Mouse (Mus musculus) limb, embryonic 10.5 days (tissue): ENCODE measurements around the gene Snx14. TPM values are rescaled to one million over a fixed set of nuclear protein-coding genes. Genes with fewer than 3 reads are reported as not detected.

Source experiments
- DNase-seq: peaks from one replicate; pipeline ENCODE4 v3.0.0-alpha.2; 2017; ENCODE audit warnings: low spot score
- H3K27ac ChIP-seq: fragments of 300-500 bp; sonication (generic); 2 replicates; pipeline ENCODE4 v1.5.1; 2016; ENCODE audit warnings: mild to moderate bottlenecking
- H3K27me3 ChIP-seq: fragments of 300-500 bp; sonication (generic); 2 replicates; pipeline ENCODE4 v1.6.1; 2016; ENCODE audit warnings: low read depth, mild to moderate bottlenecking; ENCODE audit not compliant: poor library complexity, severe bottlenecking
- H3K36me3 ChIP-seq: fragments of 300-500 bp; sonication (generic); 2 replicates; pipeline ENCODE4 v1.6.1; 2016; ENCODE audit warnings: mild to moderate bottlenecking, moderate library complexity
- H3K4me1 ChIP-seq: fragments of 300-500 bp; sonication (generic); 2 replicates; pipeline ENCODE4 v1.6.1; 2016
- H3K4me3 ChIP-seq: fragments of 300-500 bp; sonication (generic); 2 replicates; pipeline ENCODE4 v1.5.1; 2016; ENCODE audit warnings: mild to moderate bottlenecking, moderate library complexity
- H3K9me3 ChIP-seq: fragments of 300-500 bp; sonication (generic); replicated peaks from 2 replicates; pipeline ENCODE4 v1.6.1; 2016; ENCODE audit warnings: mild to moderate bottlenecking
- WGBS: fragments of 180-500 bp; shearing (Covaris S2); methylation state at CpG from one replicate; pipeline ENCODE4 v1.1.7; 2016; 5-methylcytosine and 5-hydroxymethylcytosine counted together
- polyA plus RNA-seq: library from polyadenylated mRNA; unstranded; fragments of >200 nt; fragmentation: Nextera tagmentation; extraction: Ambion mirVana; gene quantifications from 2 replicates; pipeline ENCODE4 v1.2.1, GENCODE M21; 2016

The Snx14 gene
- polyA plus RNA-seq, 1 experiment from 2014 or later = 18.9 TPM

- Histone ChIP-seq H3K36me3 (peaks cover 21% of the 10 kb centered on the region), H3K4me3 (no peak overlapping the region), H3K4me1 (no peaks in the 10 kb centered on the region), H3K27me3 (no peaks in the 10 kb centered on the region), H3K27ac (no peak overlapping the region), H3K9me3 (no peaks in the 10 kb centered on the region)
- 93% methylated on average over 5 of the region's 5 CpGs for WGBS
- DNase-seq = no peak
These were observed 61.3 kb downstream of the Snx14 start for GRCm38 (mm10) chr9:88377483-88377882.

- no peak for DNase-seq
- no peaks in the 10 kb centered on the region for H3K36me3 ChIP-seq
- H3K4me1 ChIP-seq = no peaks in the 10 kb centered on the region
- H3K27me3 ChIP-seq = no peaks in the 10 kb centered on the region
- H3K27ac ChIP-seq = no peak overlapping the region
- H3K4me3 ChIP-seq = no peak overlapping the region
- 89% methylated on average over 2 of the region's 2 CpGs for WGBS
- H3K9me3 ChIP-seq = no peaks in the 10 kb centered on the region
These were observed 65.8 kb downstream of the Snx14 start for GRCm38 (mm10) chr9:88373001-88373400.

- Histone ChIP-seq H3K36me3 (no peaks in the 10 kb centered on the region), H3K27ac (no peak overlapping the region), H3K9me3 (no peaks in the 10 kb centered on the region), H3K4me3 (no peak overlapping the region), H3K4me1 (no peaks in the 10 kb centered on the region), H3K27me3 (no peaks in the 10 kb centered on the region)
- 80% methylated on average over 2 of the region's 2 CpGs for WGBS
- DNase-seq = no peak
These were observed 67.6 kb downstream of the Snx14 start for GRCm38 (mm10) chr9:88371201-88371600.

- DNase-seq = no peak
- H3K9me3 ChIP-seq = no peaks in the 10 kb centered on the region
- H3K27ac ChIP-seq = no peak overlapping the region
- WGBS = 96% methylated on average over 2 of the region's 2 CpGs
- H3K4me3 ChIP-seq = no peak overlapping the region
- H3K4me1 ChIP-seq = no peaks in the 10 kb centered on the region
- no peaks in the 10 kb centered on the region for H3K27me3 ChIP-seq
- no peaks in the 10 kb centered on the region for H3K36me3 ChIP-seq
These were observed 69.1 kb downstream of the Snx14 start for GRCm38 (mm10) chr9:88369666-88370065.

- WGBS = 90% methylated on average over 5 of the region's 5 CpGs
- no peak overlapping the region for H3K27ac ChIP-seq
- H3K4me1 ChIP-seq = no peaks in the 10 kb centered on the region
- H3K36me3 ChIP-seq = no peaks in the 10 kb centered on the region
- no peaks in the 10 kb centered on the region for H3K9me3 ChIP-seq
- H3K4me3 ChIP-seq = no peak overlapping the region
- H3K27me3 ChIP-seq = no peaks in the 10 kb centered on the region
- no peak for DNase-seq
These were observed 70.3 kb downstream of the Snx14 start for GRCm38 (mm10) chr9:88368476-88368875.

- Histone ChIP-seq H3K36me3 (no peaks in the 10 kb centered on the region), H3K4me1 (no peaks in the 10 kb centered on the region), H3K9me3 (no peaks in the 10 kb centered on the region), H3K27me3 (no peaks in the 10 kb centered on the region), H3K4me3 (no peak overlapping the region), H3K27ac (no peak overlapping the region)
- DNase-seq = no peak
- 71% methylated on average over 1 of the region's 1 CpGs for WGBS
These were observed 71.0 kb downstream of the Snx14 start for GRCm38 (mm10) chr9:88367751-88368150.

GRCm38 (mm10) chr9:88367322-88367721, 71.4 kb downstream of the Snx14 start:
- no peak overlapping the region for H3K27ac ChIP-seq
- no peak overlapping the region for H3K4me3 ChIP-seq
- H3K27me3 ChIP-seq = no peaks in the 10 kb centered on the region
- H3K36me3 ChIP-seq = no peaks in the 10 kb centered on the region
- 81% methylated on average over 5 of the region's 5 CpGs for WGBS
- H3K4me1 ChIP-seq = peaks cover 4% of the 10 kb centered on the region; the same call in 1 of the 2 replicates
- no peak for DNase-seq
- no peaks in the 10 kb centered on the region for H3K9me3 ChIP-seq

GRCm38 (mm10) chr9:88366819-88367218, 71.9 kb downstream of the Snx14 start:
- no peak for DNase-seq
- peaks cover 8% of the 10 kb centered on the region for H3K4me1 ChIP-seq
- H3K4me3 ChIP-seq = no peak overlapping the region
- WGBS = 93% methylated on average over 4 of the region's 4 CpGs
- H3K27me3 ChIP-seq = no peaks in the 10 kb centered on the region
- H3K36me3 ChIP-seq = no peaks in the 10 kb centered on the region
- H3K27ac ChIP-seq = no peak overlapping the region
- H3K9me3 ChIP-seq = no peaks in the 10 kb centered on the region

GRCm38 (mm10) chr9:88366308-88366707, 72.5 kb downstream of the Snx14 start:
- no peaks in the 10 kb centered on the region for H3K36me3 ChIP-seq
- peaks cover 8% of the 10 kb centered on the region for H3K4me1 ChIP-seq
- no peaks in the 10 kb centered on the region for H3K9me3 ChIP-seq
- H3K4me3 ChIP-seq = no peak overlapping the region
- no peaks in the 10 kb centered on the region for H3K27me3 ChIP-seq
- no peak for DNase-seq
- no peak overlapping the region for H3K27ac ChIP-seq
- WGBS = 85% methylated on average over 4 of the region's 4 CpGs

- Histone ChIP-seq H3K27me3 (no peaks in the 10 kb centered on the region), H3K27ac (no peak overlapping the region), H3K9me3 (no peaks in the 10 kb centered on the region), H3K4me3 (no peak overlapping the region), H3K36me3 (no peaks in the 10 kb centered on the region), H3K4me1 (peaks cover 8% of the 10 kb centered on the region)
- no peak for DNase-seq
- 98% methylated on average over 3 of the region's 3 CpGs for WGBS
These were observed 75.7 kb downstream of the Snx14 start for GRCm38 (mm10) chr9:88363102-88363501.

GRCm38 (mm10) chr9:88362055-88362850, 76.5 kb downstream of the Snx14 start:
- no peaks in the 10 kb centered on the region for H3K9me3 ChIP-seq
- WGBS = 42% methylated on average over 5 of the region's 5 CpGs
- H3K27ac ChIP-seq = no peak overlapping the region
- no peak overlapping the region for H3K4me3 ChIP-seq
- no peaks in the 10 kb centered on the region for H3K36me3 ChIP-seq
- H3K27me3 ChIP-seq = no peaks in the 10 kb centered on the region
- H3K4me1 ChIP-seq = peaks cover 8% of the 10 kb centered on the region
- DNase-seq = no peak

- Histone ChIP-seq H3K4me1 (peaks cover 8% of the 10 kb centered on the region), H3K27ac (no peak overlapping the region), H3K36me3 (no peaks in the 10 kb centered on the region), H3K4me3 (no peak overlapping the region), H3K27me3 (no peaks in the 10 kb centered on the region), H3K9me3 (no peaks in the 10 kb centered on the region)
- WGBS = 84% methylated on average over 14 of the region's 14 CpGs
- no peak for DNase-seq
These were observed 77.4 kb downstream of the Snx14 start for GRCm38 (mm10) chr9:88361211-88361909.

- Histone ChIP-seq H3K4me1 (peaks cover 8% of the 10 kb centered on the region), H3K4me3 (no peak overlapping the region), H3K9me3 (no peaks in the 10 kb centered on the region), H3K36me3 (no peaks in the 10 kb centered on the region), H3K27ac (no peak overlapping the region), H3K27me3 (no peaks in the 10 kb centered on the region)
- DNase-seq = no peak
- WGBS = 82% methylated on average over 2 of the region's 2 CpGs
These were observed 79.6 kb downstream of the Snx14 start for GRCm38 (mm10) chr9:88359140-88359539.
